In genomic region chr2:30077502-30078348, GRCm38 (mm10) we compare ENCODE assay signal across 8 mouse cellular contexts. TPM values are rescaled to one million over a fixed set of nuclear protein-coding genes. Genes with fewer than 3 reads are reported as not detected.
A peak's percentile ranks its signal among the peaks of the same experiment; 100 is the strongest.
DNase-seq lines count a peak whose midpoint lies in the region; ATAC-seq and TF ChIP-seq lines count a peak whose summit lies in the region.

TSS of gene Pkn3 (plus strand) at chr2:30077684.

- peaks cover 12% of the 10 kb centered on the region for H3K36me3 ChIP-seq in hindbrain, embryonic 13.5 days

- no peaks in the 10 kb centered on the region for H3K9me3 ChIP-seq in hindbrain, embryonic 13.5 days

- peak within 1 kb of the TSS; percentile 45 for H3K4me3 ChIP-seq in hindbrain, embryonic 13.5 days
- peak within 1 kb of the TSS; percentile 39 for H3K4me3 ChIP-seq in left cerebral cortex, adult 2 months

- peak within 1 kb of the TSS; percentile 82 for H3K4me2 ChIP-seq in hindbrain, embryonic 13.5 days

- WGBS in hindbrain, embryonic 13.5 days: 1% methylated on average over 52 of the region's 53 CpGs

- DNase-seq in WW6 (ENCODE audit: low read depth, low spot score): peak; percentile 82
- peak; percentile 88 to 89 for DNase-seq in cerebellum, postnatal 14 days
- peak; percentile 75 to 83 for DNase-seq in frontal cortex, postnatal 36 days (ENCODE audit: low spot score in 2 of 2)
- peak; percentile 76 to 80 for DNase-seq in left cerebral cortex, adult 2 months (ENCODE audit: extremely low spot score in 1 of 2, low spot score in 2 of 2)
- peak; percentile 71 for DNase-seq in retina, postnatal 7 days (ENCODE audit: low read depth, low spot score)
- peak; percentile 81 for DNase-seq in urinary bladder, adult 2 months (ENCODE audit: low spot score)

- peak; percentile 70 for ATAC-seq in hindbrain, embryonic 13.5 days (ENCODE audit: low FRiP score)
- peak; percentile 94 for ATAC-seq in megakaryocyte, adult 5-6 weeks (ENCODE audit: poor library complexity, severe bottlenecking)

- no peaks in the 10 kb centered on the region for H3K27me3 ChIP-seq in hindbrain, embryonic 13.5 days

- peak; percentile 49 for TF ChIP-seq CTCF in left cerebral cortex, adult 2 months (IDR thresholded peaks at IDR 0.05)

- intact Hi-C loops in left cerebral cortex, adult 2 months (cut with DNase I): loop anchor here (1.0 to 2.0 kb wide), 2 partner anchors 19 to 85 kb away; no protein-coding TSS in a partner anchor

- 0 out of 2 replicates have a peak within 1 kb of the TSS, but pooled peaks have one; percentile 6 for H3K27ac ChIP-seq in hindbrain, embryonic 13.5 days
- peak within 1 kb of the TSS; percentile 53; the same call in 1 of the 2 replicates for H3K27ac ChIP-seq in left cerebral cortex, adult 2 months

- peaks cover 13% of the 10 kb centered on the region for H3K4me1 ChIP-seq in hindbrain, embryonic 13.5 days (replicated peaks)

- peak within 1 kb of the TSS; percentile 53 for H3K9ac ChIP-seq in hindbrain, embryonic 13.5 days

RNA-seq across cellular contexts. Expression of gene Pkn3, which starts in this region (rescaled TPM):
- polyA plus RNA-seq in hindbrain, embryonic 13.5 days (2015; fragmentation: Nextera tagmentation; extraction: Ambion mirVana): 1.9 and 2.3 TPM in 2 replicates
- 1 to 10 TPM; 2.9 to 3.6 TPM for total RNA-seq in left cerebral cortex, adult 2 months (2021)
- total RNA-seq in megakaryocyte, adult 5-6 weeks (2015): 3.0 and 4.8 TPM in 2 replicates
- total RNA-seq in megakaryocyte, adult 5-6 weeks (2017): 7.0 and 9.1 TPM in 2 replicates
- 18.6 and 22.3 TPM in 2 replicates for polyA plus RNA-seq in urinary bladder, adult 2 months (2012; rRNA removed)

Comparison
In these comparisons a context has a peak if more than half of its experiments do, and no peak if none do; other contexts are left out.
1. Peak in every context shown above with its lines: DNase-seq, ATAC-seq, H3K4me3 ChIP-seq and H3K27ac ChIP-seq.